Mouse (Mus musculus): ENCODE data around the gene Fer1l5.

- TF ChIP-seq GATA1 (IDR thresholded peaks at IDR 0.05; ENCODE audit: borderline replicate concordance, low read length): no peak
- TF ChIP-seq FLI1 (IDR thresholded peaks at IDR 0.05; ENCODE audit: low read length): no peak
These were observed 3.8 kb upstream of the Fer1l5 start for GRCm38 (mm10) chr1:36368112-36368968.
